Mouse (Mus musculus): ENCODE results near the gene Txn2. TPM values are rescaled to one million over a fixed set of nuclear protein-coding genes. Genes with fewer than 3 reads are reported as not detected.

Txn2 gene
- total RNA-seq (2023), result 92.2 TPM

DNA sequence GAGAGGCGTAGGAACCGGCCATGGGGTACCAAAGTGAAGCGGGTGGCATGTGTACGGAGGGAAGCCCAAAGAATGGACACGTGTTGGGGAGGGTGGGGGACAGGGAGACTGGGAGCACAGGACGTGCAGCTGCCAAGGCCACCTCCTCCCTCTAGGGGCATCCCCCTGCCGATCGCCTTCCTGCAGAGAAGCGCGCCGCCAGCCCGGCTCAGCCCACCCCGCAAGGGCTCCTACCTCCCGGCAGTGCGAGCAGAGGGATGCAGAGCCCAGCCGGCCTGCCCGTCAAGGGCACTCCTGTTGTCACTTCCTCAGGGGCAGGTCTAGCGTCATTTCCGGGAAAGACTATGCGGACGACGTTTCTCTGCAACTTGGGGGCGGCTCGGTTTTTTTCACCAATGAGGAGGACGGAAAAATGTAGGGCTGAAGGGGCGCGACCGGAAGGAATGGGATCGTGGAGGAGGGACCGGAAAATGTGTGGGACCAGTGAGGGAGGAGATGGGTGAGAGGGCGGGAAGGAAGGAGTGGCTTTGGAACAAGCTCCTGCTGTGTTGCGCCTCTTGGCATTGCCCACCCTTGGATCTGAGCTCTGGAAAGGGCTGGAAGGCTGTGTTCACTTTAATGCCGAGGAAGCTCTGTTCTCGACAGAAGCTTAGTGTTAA lies at the start of gene Txn2:
TSS of gene Txn2 (minus strand) at position 334 of the 659 bp plus-strand sequence.

GRCm38 (mm10) chr15:77970470-77971292 lies 41.9 kb upstream of the Txn2 start, which contains the start of gene Eif3d:
Eif3d (minus strand) TSS chr15:77970813.

DNA sequence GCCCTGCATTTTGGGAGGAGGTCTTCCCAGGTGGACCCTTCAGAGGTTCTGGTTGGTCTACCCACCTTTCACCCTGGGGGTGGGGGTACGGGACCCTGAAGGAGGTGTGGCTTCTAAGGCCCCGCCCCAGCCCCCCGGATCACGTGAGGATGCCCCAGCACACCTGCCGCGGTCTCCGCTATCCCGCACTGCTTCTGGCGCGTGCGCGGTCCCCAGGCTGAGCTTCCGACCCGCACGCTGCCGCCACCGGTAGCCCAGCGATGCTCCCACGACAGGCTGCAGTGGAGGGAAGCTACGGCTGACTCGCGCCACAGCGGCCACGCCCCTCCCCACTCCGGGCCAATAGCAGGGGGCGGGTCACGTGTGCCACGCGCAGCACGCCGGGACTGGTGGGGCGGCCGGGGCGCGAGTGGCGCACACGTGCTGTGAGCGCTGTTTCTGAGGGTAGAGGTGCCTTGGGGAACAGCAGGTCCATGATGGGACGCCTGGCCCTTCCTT lies 27.6 kb upstream of the Txn2 start, which contains the start of gene Foxred2:
TSS of gene Foxred2 (minus strand) at position 319 of the 498 bp plus-strand sequence.

Other genes with a start within 250 kb of the Txn2 start
- 87.3 TPM for gene Apol7e, start 230.1 kb downstream of the Txn2 start, total RNA-seq (2023)
- 4.7 TPM for gene Apol9b, start 200.0 kb downstream of the Txn2 start, total RNA-seq (2023)
- 13.4 TPM for gene Apol8, start 172.0 kb downstream of the Txn2 start, total RNA-seq (2023)
- gene Myh9, start 86.8 kb downstream of the Txn2 start, total RNA-seq (2023), result 1,257 TPM
- gene Foxred2, start 27.7 kb upstream of the Txn2 start, total RNA-seq (2023), result 3.3 TPM
- gene Eif3d, start 41.8 kb upstream of the Txn2 start, total RNA-seq (2023), result 170 TPM
- gene Cacng2, start 191.0 kb upstream of the Txn2 start, total RNA-seq (2023), result not detected
- gene Ift27, start 245.1 kb upstream of the Txn2 start, total RNA-seq (2023), result 19.6 TPM